Mouse (Mus musculus): ENCODE measurements around the gene 5730455P16Rik.
"Not testable (repeated sequence)": the region's sequence is repeated elsewhere in the genome, so short reads cannot be mapped to it uniquely, and the experiment has no call there.

- not testable (repeated sequence) for TF ChIP-seq CTCF (IDR thresholded peaks at IDR 0.05; ENCODE audit: extremely low read depth, insufficient read depth, insufficient read length, insufficient replicate concordance); POLR2A (IDR thresholded peaks at IDR 0.05; ENCODE audit: low read depth, low read length)
Observed at GRCm38 (mm10) chr11:80379184-80379583, 1.4 kb upstream of the 5730455P16Rik start.
